Mouse (Mus musculus) ES-Bruce4 (cell line): ENCODE measurements around the gene Mepce. TPM values are rescaled to one million over a fixed set of nuclear protein-coding genes. Genes with fewer than 3 reads are reported as not detected.
A peak's percentile ranks its signal among the peaks of the same experiment; 100 is the strongest.

ENCODE experiments used
- H3K27ac ChIP-seq: 2 replicates; pipeline ENCODE4 v1.5.1; 2012; ENCODE audit warnings: low read length, inconsistent platforms; ENCODE audit not compliant: insufficient read depth
- H3K27me3 ChIP-seq: 2 replicates; pipeline ENCODE4 v1.6.1; 2012; ENCODE audit warnings: mild to moderate bottlenecking, low read length, inconsistent platforms; ENCODE audit not compliant: control insufficient read depth, poor library complexity, insufficient read depth, severe bottlenecking
- H3K36me3 ChIP-seq: 2 replicates; pipeline ENCODE4 v1.6.1; 2012; ENCODE audit warnings: inconsistent platforms, mild to moderate bottlenecking, low read length, moderate library complexity; ENCODE audit not compliant: control insufficient read depth, poor library complexity, insufficient read depth, severe bottlenecking
- H3K4me1 ChIP-seq: one replicate; pipeline ENCODE4 v1.8.1; 2011; ENCODE audit warnings: low read length; ENCODE audit not compliant: control insufficient read depth, insufficient read depth
- H3K4me3 ChIP-seq: 2 replicates; pipeline ENCODE4 v1.5.1; 2011; ENCODE audit warnings: low read depth, mild to moderate bottlenecking, low read length
- H3K9ac ChIP-seq: 2 replicates; pipeline ENCODE4 v1.6.1; 2012; ENCODE audit warnings: low read depth, mild to moderate bottlenecking, inconsistent platforms; ENCODE audit not compliant: poor library complexity, severe bottlenecking
- H3K9me3 ChIP-seq: replicated peaks from 2 replicates; pipeline ENCODE4 v1.6.1; 2012; ENCODE audit warnings: mild to moderate bottlenecking, low read length, inconsistent platforms; ENCODE audit not compliant: control insufficient read depth, poor library complexity, insufficient read depth, severe bottlenecking
- CTCF ChIP-seq: IDR thresholded peaks from one replicate; pipeline ENCODE4 v1.8.1; 2011; ENCODE audit warnings: low read depth, low read length
- EP300 ChIP-seq: IDR thresholded peaks from 2 replicates; pipeline ENCODE4 v1.6.1; 2011; ENCODE audit warnings: low read depth, low read length; ENCODE audit not compliant: insufficient read depth
- POLR2A ChIP-seq: IDR thresholded peaks from one replicate; pipeline ENCODE4 v1.8.1; 2011; ENCODE audit warnings: low read length; ENCODE audit not compliant: insufficient read depth
- polyA plus RNA-seq: library from polyadenylated mRNA; stranded (reverse); fragments of >200 nt; gene quantifications from 2 replicates; pipeline ENCODE4 v1.2.4, GENCODE M21; 2011; ENCODE audit warnings: low read depth; ENCODE audit not compliant: missing spikeins, insufficient read depth, insufficient read length

Gene Mepce
- polyA plus RNA-seq, 1 experiment = 21.6 TPM

- H3K4me3 ChIP-seq = peak overlapping the region; percentile 75
- H3K36me3 ChIP-seq = peaks cover 40% of the 10 kb centered on the region
- no peaks in the 10 kb centered on the region for H3K4me1 ChIP-seq
- no peak for TF ChIP-seq EP300
- no peak for TF ChIP-seq CTCF
- no peak for TF ChIP-seq POLR2A
- H3K9ac ChIP-seq = peak overlapping the region; percentile 81
- H3K27me3 ChIP-seq = no peaks in the 10 kb centered on the region
- no peaks in the 10 kb centered on the region for H3K9me3 ChIP-seq
- peak overlapping the region; percentile 51 for H3K27ac ChIP-seq
These were observed 8.2 kb downstream of the Mepce start for GRCm38 (mm10) chr5:137779053-137779933.

- H3K9ac ChIP-seq = peak within 1 kb of the TSS; percentile 81
- no peaks in the 10 kb centered on the region for H3K4me1 ChIP-seq
- H3K27ac ChIP-seq = peak within 1 kb of the TSS; percentile 51
- H3K9me3 ChIP-seq = no peaks in the 10 kb centered on the region
- no peaks in the 10 kb centered on the region for H3K27me3 ChIP-seq
- peak within 1 kb of the TSS; percentile 75 for H3K4me3 ChIP-seq
- TF ChIP-seq CTCF = no peak
- peak; percentile 34; the same call in 1 of the 2 replicates for TF ChIP-seq EP300
- peak; percentile 39 for TF ChIP-seq POLR2A
- peaks cover 33% of the 10 kb centered on the region for H3K36me3 ChIP-seq
These were observed 8.8 kb downstream of the Mepce start, which contains the start of gene Ppp1r35 for GRCm38 (mm10) chr5:137778635-137779034. Gene Ppp1r35 (plus strand): TSS chr5:137778849.

GRCm38 (mm10) chr5:137777267-137777845 is 10.1 kb downstream of the Mepce start:
- H3K4me3 ChIP-seq = no peak overlapping the region
- peak overlapping the region; percentile 15; the same call in 1 of the 2 replicates for H3K9ac ChIP-seq
- peaks cover 21% of the 10 kb centered on the region for H3K36me3 ChIP-seq
- H3K27me3 ChIP-seq = no peaks in the 10 kb centered on the region
- H3K27ac ChIP-seq = peak overlapping the region; percentile 40; the same call in 1 of the 2 replicates
- TF ChIP-seq EP300 = no peak
- no peak for TF ChIP-seq POLR2A
- no peak for TF ChIP-seq CTCF
- H3K9me3 ChIP-seq = no peaks in the 10 kb centered on the region
- H3K4me1 ChIP-seq = no peaks in the 10 kb centered on the region

- Histone ChIP-seq H3K27me3 (no peaks in the 10 kb centered on the region), H3K9ac (peak overlapping the region; percentile 4; the same call in 1 of the 2 replicates), H3K9me3 (no peaks in the 10 kb centered on the region), H3K4me1 (no peaks in the 10 kb centered on the region), H3K36me3 (peaks cover 12% of the 10 kb centered on the region), H3K27ac (peak overlapping the region; percentile 40), H3K4me3 (peak overlapping the region; percentile 24)
- no peak for TF ChIP-seq CTCF
- TF ChIP-seq POLR2A = no peak
- no peak for TF ChIP-seq EP300
These were observed 11.0 kb downstream of the Mepce start for GRCm38 (mm10) chr5:137776408-137776918.

GRCm38 (mm10) chr5:137775587-137776290 is 11.7 kb downstream of the Mepce start:
- Histone ChIP-seq H3K9ac (peak overlapping the region; percentile 4; the same call in 1 of the 2 replicates), H3K27me3 (no peaks in the 10 kb centered on the region), H3K4me1 (no peaks in the 10 kb centered on the region), H3K27ac (peak overlapping the region; percentile 40), H3K36me3 (peaks cover 8% of the 10 kb centered on the region), H3K9me3 (no peaks in the 10 kb centered on the region), H3K4me3 (peak overlapping the region; percentile 24; the same call in 1 of the 2 replicates)
- TF ChIP-seq EP300 (no peak), CTCF (no peak), POLR2A (no peak)
